Mouse (Mus musculus): Measurements from ENCODE around the gene Tpgs1.

Tpgs1 gene

DNA sequence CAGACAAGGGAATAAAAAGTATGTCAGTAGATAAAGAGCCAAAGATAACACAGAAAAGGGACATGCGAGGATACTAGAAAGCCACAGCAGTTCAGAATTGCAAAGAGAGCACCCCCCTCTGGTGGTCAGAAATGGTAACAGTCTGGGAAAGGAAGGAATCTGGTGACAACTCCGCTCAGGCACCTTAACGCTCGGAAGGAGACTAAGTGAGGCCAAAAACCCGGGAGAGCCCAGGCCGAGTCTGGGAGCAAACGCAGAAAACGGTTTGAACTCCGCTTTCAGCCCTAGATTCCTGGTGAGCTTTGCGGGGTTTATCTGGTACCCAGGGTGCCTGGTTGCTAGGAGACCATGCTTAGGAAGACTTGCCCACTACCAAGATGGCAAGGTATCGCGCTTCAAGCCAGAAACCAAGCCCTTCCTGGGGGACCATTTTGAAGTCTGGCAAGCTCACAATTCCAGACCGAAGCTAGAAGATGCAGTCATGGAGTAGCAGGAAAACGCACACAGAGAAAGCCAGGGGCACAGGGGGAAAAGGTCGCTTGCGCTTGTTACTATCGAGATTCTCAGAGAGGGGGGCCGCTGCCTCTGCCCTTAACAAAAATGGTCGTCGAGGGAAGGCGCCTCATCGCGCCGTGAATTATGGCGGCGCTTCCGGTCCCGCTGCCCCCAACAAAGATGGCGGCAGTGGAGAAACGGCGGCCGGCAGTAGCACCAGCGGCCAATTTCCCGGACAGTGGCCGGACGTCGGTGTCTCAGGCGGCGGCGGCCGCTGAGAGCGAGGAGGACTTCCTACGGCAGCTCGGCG is at the start of gene Tpgs1:
Tpgs1 (plus strand) TSS at position 599 of the 805 bp plus-strand sequence.
- peak; percentile 90 to 95 for DNase-seq (ENCODE audit: low spot score in 2 of 2)

DNA sequence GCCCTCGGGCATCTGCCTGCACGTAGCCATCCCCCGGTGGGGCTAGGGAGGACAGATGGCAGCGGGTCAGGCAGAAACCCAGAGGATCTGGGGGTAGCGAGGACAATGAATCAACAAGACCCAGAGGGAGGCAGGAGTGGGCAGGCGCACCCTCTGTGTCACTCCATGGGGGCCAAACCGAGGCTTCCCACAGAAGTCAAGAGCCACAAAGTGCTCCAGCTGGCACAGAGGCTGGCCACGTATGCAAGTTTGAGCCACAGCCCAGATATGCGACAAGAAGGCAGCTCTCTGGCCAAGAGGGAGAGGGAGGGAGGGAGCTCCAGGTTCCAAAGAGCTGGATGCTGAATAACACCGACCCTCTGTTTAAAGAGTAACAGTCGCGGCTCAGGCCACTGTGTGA is 45.2 kb upstream of the Tpgs1 start:
- DNase-seq (ENCODE audit: low spot score in 2 of 2): no peak

DNA sequence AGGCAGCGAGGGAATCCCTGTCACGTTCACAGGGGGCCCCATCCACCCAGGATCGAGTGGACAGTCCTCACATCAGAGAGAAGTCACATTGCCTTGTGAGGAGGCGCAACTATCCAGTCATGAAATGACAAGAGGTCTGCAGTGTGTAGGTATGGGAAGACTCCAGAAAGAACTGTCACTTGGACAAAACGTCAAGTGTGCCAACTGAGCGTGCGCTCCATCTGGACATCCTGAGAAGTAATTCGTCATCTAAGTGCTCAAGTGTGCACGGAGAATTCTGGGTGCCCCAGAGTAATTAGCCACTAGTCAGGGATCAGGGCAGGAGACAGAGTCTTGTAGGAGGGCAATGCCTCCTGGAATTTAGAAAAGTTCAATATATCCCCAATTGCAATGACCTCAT is 43.8 kb upstream of the Tpgs1 start:
- no peak for DNase-seq (ENCODE audit: low spot score in 2 of 2)

DNA sequence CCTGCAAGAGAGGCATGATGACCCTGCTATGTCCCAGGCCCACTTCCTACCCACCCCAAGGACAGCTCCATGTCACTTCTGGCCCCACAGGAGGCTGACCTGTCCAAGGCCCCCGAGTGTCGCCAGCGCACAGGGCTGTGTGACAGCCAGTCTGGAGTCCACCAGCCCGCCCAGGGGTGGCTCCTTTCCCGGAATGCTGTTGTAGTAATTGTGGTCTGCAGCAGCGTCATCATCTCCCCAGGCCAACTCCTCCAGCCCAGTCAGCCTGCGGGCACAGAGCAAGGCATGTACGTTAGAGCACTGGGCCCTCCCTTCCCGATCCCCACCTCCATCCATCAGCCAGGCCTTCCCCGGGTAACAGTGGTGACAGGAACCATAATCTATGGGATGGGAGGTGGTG is 43.0 kb upstream of the Tpgs1 start:
- DNase-seq (ENCODE audit: low spot score in 2 of 2): no peak

DNA sequence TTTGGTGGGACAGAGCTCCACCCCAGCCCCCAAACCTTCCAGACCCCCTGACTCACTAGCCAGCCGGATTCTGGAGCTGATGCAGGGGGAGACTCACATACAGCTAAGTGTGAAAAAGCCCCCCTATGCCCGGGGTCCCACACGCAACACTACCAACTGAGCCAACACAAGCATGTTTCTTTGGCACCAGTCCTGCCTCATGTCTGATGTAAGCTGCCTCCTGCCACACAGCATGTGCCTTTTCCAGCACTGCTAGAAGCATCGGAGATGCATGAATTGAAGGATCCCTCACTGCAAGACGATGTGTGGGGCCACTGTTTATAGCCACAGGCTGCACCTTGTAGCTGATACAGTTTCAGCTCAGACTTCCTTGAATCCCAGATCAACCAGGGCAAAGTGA is 40.8 kb upstream of the Tpgs1 start:
- no peak for DNase-seq (ENCODE audit: low spot score in 2 of 2)

DNA sequence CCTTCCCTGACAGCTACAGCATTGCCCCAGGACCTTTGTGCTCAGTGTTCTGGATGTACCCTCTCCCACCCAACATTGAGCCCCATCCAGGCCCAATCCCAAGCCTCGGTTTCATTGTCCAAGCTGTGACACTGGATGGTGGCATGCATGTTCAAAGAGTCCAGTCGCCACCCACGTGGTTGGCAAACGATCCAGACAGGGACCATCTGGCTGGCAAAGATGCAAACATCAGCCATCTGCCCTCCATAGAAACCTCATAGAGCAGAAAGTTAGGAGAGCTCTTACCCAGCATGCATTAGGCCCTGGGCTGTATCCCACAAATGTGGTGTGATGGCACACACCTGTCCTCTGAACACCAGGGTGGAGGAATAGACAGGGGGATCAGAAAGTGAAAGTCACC is 37.7 kb upstream of the Tpgs1 start:
- DNase-seq (ENCODE audit: low spot score in 2 of 2): peak in 1 of 2 experiments; percentile 84

DNA sequence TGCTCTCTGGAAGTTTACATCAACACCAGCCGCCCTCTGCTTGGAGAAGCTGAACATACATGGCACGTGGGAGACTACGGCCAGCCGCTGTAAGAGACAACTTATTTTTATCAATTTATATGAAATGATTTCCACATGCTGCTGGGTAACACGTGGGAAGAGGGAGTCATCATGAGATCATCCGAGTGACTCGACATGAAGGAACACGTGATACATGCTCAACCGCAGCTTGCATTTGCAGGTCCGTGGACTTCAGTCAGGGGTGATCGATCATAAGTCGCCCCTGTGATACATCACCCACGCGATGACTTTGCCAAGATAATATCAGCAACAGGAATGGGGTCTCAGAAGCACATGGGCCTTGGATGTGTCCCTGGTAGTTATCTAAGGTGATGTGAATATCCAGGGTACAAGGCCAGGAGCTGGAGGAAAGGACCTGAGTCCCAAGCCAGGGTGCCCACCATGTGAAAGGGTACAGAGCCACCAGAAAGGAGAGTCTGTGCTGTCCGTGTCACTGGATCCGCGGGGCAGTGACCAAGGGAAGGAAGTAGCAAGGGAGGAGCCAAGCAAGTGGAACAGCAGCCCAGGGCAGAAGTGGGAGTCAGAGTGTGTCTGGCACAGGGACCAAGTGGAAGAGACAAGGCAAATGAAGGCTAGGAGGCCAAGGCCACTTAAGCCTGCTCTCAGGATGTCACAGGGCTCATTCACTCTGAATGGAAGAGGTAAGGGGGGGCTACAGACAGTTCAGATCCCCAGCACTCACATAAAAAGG is 36.0 kb upstream of the Tpgs1 start:
- peak in 1 of 2 experiments; percentile 48 for DNase-seq (ENCODE audit: low spot score in 2 of 2)

DNA sequence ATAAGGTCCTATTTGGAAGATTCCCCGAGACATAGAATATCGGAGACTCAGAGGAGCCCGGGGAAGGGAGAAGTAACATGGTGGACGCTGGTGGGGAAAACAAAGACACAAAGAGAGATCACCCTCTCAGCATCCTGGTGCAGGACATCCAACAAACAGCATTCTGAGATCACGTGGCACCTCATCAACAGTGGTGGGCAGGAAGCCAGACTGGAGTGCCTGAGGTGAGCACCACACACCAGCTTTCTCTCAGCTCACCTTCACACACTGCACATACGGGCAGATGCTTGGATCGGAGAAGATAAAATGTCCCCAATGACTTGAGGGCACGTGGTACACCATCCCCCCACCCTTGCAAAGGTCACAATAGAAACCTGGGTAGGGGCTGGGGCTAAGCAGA is 32.9 kb upstream of the Tpgs1 start:
- DNase-seq (ENCODE audit: low spot score in 2 of 2): no peak

DNA sequence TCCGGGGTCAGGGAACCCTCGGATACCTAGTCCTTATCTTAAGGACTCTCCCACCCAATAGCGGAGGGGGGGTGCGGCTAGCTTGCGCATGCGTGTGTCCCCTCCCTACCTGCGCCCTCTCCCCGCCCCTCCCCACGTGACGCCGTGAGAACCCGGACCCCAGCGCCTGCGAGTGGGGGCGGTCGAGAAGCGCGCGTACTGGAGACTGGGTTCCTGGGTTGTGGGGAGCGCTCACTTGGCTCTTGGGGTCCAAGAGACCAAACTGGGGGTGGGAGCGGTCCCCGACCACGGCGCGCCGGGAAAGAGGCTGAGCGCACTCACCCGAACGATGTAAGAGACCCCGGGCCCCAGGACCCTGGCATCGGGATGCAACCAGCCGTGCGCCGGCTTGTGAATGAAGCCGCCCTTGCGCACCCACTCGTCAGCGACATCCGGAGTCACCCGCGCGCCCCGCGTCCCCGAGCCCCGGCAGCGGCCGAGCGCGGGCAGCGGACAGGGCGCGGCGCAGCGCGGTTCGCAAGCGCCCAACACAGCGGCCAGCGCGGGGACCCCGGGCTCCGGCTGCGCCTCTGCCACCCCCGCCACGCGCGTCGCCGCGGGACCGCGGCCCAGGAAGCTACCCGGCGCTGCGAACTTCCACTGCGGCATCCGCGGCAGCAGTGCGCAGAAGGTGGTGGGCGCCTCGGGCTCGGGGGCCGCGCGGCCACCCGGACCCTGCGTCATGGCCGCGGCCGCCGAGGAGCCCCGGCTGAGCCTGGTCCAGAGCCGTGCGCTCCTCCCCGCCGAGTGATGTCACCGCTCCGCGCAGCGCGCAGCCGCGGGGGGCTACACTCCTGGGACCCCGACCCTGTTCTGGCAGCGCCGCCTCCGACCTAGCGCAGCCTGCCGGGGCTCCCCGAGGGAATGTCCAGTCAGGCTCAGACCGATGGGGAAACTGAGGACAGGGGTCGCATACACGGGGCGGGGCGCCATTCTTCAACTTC is 31.8 kb upstream of the Tpgs1 start, which contains the start of gene Shc2:
Shc2 (minus strand) TSS at position 791 of the 983 bp plus-strand sequence.
- DNase-seq (ENCODE audit: low spot score in 2 of 2): peak in 1 of 2 experiments; percentile 83

DNA sequence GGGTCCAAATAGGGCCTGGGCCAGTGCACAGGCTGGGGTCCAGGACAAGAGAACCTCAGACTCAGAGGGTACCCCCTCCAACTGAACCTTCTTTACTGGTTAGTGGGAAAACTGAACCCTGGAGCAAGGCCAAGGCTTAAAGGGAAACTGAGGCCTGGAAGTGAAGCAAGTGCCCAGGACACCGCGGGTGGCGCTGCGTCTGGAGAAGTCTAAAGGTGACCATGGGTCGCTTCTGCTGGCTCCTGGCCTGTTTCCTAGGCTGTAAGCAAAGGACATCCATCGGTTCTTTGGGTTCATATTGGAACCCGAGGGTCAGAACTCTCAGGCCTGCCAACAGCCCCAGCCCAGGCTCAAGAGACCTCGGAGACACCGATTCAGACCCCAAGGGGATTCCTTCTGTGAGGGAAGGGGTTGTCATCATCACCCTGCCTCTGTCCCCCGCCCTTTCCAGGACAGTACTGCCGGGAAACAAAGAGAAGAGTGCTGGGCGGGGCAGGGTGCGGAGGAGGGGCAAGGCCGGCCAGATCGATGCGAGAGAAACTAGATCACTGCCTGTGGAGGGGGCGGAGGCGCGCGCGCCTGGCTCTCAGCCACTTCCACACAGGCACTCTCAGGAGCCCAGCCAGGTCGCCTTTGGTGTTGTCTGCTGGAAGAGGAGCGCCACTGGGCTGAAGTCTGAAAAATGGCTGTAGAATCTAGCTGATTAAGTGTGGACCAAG is 30.5 kb upstream of the Tpgs1 start:
- DNase-seq (ENCODE audit: low spot score in 2 of 2): peak in 1 of 2 experiments; percentile 62

DNA sequence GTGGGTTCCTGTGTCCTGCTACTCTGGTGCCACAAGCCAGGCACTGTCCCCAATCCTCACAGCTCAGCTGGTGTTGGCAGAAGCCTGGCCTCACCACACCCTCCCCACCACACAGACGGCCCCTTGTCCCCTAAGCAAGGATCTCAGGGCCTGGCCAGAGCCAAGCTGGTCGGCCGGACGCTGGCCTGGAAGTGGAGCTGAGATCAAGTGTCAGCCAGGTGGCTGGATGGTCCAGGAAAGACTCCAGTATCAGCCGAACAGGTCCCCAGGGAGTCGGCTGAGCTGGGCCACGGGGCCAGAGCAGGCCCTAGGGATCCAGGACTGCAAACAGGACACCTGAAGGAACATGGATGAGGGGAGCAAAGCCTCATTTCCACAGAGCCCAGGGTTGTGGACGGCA is 23.5 kb upstream of the Tpgs1 start, which contains the start of gene Odf3l2:
Odf3l2 (minus strand) TSS at position 28 of the 400 bp plus-strand sequence.
- DNase-seq (ENCODE audit: low spot score in 2 of 2): no peak

DNA sequence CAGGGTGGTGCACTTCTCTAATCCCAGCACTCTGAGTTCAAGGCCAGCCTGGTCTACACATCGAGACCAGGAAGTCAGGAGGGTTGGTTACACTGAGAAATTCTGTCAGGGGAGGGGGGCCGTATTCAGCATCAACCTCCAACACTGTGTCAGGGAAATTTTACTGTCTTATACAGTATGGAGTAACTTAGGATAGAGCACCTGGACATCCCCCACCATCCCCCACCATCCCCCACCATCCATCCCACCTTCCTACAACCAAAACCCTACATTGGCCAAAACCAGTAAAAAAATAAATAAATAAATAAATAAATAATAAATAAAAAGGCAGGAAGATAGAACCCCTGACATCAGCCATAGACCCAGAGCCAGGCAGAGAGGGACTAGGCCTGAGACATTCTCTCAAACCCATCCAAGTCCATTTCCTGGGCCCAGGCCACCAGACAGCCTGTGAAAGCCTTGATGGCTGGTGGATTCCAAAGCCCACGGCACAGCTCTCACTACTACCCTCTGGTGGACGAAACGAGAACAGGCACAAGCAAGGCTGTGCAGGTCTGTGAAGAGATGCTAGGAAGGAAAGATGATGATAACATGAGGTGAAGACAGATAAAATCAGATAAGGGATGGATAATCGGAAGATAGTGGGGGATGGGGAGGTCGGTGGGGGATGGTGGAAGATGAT is 20.0 kb upstream of the Tpgs1 start:
- DNase-seq (ENCODE audit: low spot score in 2 of 2): peak in 1 of 2 experiments; percentile 87

DNA sequence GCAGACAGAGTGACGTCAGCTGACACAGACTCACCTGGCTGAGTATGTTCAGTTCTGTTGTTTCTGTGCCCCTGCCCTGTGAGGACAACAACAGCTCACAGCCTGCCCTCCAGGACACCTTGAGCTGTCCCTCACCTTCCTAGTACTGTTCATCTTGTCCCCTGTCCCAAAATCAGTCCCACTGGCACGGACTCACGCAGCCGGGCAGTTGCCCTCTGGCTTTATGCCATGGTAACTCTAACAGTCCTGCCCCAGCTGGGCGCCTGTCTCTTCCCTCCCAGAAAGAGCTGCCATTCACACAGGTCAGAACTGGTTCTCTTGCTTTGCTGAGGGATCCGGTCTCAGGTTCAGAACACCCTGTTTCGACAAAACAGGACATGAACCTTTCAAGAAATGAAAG is 16.4 kb upstream of the Tpgs1 start:
- no peak for DNase-seq (ENCODE audit: low spot score in 2 of 2)

DNA sequence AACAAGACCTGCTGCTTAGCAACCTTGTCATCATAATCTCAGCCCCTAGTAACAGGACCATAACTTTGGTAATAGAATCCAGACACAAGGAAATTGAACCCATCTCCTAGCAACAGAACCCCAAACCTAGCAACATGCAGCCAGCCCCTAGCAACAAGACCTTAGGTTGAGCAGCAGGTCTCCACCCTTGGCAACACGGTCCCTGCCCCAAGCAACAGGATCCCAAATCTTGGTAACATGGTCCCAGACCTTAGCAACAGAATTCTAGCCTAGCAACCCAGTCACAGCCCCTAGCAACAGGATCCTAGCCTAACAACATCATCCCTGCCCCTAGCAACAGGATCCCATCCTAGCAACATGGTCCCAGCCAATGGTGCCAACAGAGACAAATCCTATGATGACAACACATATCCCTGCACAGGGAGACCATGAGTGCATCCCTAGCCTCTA is 14.2 kb upstream of the Tpgs1 start:
- peak in 1 of 2 experiments; percentile 39 for DNase-seq (ENCODE audit: low spot score in 2 of 2)

DNA sequence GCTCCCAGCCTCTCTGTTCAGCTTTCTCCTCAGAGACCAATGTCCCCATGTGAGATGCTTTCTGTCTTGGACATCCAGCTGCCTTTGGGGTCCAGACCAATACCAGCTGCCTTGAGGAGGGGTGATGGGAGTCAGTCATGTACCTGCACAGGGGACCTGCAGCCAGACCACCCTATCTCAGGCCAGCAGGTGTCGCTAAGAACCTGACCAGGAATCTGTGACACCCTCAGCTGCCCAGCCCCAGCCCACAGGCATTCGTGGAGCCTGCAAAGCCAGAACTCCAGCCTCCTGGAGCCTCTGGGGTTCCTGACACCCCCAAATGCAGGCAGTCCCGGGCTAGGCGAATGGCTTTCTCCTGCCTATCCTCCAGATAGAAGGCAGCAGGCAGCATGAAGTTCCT is 10.3 kb upstream of the Tpgs1 start:
- no peak for DNase-seq (ENCODE audit: low spot score in 2 of 2)

DNA sequence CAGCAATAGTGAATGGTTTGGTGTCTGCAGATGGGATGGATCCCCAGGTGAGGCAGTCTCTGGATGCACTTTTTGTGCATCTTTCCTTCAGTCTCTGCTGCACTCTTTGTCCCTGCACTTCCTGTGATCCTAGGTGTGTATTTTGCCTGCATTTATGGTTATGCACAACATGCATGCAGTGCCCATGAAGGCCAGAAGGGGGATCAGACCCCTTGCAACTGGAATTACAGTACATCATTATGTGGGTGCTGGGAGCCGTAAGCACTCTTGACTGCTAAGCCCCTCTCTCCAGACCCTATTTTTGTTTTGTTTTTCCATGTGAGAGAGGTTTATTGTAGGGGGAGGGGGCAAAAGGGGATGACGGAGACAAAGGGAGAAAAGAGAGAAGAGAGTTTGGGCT is 8.9 kb upstream of the Tpgs1 start:
- no peak for DNase-seq (ENCODE audit: low spot score in 2 of 2)

DNA sequence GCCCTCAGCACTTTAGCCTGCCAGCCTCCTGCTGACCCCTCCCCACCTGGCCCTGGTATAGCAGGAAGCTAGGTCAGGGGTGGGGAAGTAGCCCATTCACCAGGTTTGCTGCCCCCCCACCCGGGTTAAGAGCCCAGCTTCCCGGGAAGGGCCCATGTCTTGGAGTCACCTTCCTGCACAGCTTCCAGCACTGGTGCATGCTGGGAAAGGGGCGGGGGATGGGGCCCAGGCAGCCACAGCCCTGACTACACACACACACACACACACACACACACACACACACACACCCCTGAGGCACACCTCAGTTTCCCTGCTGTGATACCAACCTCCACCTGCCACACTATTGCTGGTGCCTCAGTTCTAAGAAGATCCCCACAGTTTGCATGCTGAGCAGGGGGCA is 7.3 kb upstream of the Tpgs1 start:
- no peak for DNase-seq (ENCODE audit: low spot score in 2 of 2)

DNA sequence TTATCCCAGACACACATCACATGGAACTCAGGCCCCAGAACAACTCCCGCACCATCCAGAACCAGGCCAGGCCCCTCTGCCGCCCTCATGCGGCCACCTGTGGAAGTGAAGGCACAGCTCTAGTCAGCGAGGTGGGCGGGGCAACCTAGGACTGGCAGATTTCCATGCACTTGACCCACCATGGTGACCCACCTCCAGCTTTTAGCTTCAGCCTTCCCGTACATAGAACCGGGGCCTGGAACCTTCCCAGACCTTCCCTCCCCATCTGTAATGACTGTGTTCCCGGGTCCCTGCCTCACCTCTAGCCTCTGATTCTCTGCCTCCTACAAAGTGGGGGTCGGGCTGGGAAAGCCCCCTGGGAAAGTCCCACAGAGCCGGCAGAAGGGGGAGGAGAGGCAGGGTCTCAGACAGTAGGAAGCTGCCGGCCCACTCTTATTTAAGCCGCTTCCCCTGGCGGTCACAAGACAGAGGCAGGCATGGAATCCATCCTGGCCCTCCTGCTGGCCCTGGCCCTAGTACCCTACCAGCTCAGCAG is 5.0 kb upstream of the Tpgs1 start, which contains the start of gene Madcam1:
Madcam1 (plus strand) TSS at position 429 of the 535 bp plus-strand sequence.
- DNase-seq (ENCODE audit: low spot score in 2 of 2): peak in 1 of 2 experiments; percentile 65

DNA sequence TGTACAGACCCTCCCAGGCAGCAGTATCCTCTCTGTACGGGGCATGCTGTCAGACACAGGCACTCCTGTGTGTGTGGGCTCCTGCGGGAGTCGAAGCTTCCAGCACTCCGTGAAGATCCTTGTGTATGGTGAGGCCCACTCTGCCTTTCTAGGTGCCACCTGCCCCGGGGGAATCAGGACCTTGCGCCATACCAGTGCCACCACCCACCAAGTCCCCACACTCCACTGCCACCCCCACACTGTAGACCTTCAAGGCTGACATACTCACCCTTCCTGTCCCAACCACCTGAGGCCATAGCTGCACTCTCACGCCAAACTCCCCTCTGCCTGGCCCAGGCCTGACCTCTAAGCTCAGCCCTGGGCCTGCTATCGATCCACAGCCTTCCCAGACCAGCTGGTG is 4.1 kb upstream of the Tpgs1 start:
- no peak for DNase-seq (ENCODE audit: low spot score in 2 of 2)

DNA sequence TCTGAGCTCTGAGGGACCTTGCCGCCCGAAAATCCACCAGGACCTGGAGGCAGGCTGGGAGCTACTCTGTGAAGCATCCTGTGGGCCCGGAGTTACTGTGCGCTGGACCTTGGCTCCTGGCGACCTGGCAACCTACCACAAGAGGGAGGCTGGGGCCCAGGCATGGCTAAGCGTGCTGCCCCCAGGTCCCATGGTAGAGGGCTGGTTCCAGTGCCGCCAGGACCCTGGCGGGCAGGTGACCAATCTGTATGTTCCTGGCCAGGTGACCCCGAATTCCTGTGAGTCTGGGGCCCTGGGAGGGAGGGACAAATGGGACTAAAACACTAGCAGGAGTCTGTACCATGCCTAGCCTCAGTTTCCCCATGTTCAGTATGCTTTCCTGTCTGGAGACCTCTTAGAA is 2.7 kb upstream of the Tpgs1 start:
- DNase-seq (ENCODE audit: low spot score in 2 of 2): no peak
